Mouse (Mus musculus) C2C12 (cell line): Measurements from ENCODE around the gene Il2rg. TPM values are rescaled to one million over a fixed set of nuclear protein-coding genes. Genes with fewer than 3 reads are reported as not detected.

Experiments
- H3K27me3 ChIP-seq: one replicate; pipeline ENCODE4 v1.6.1; 2011; ENCODE audit not compliant: control insufficient read depth, insufficient read depth, insufficient read length
- H3K36me3 ChIP-seq: one replicate; pipeline ENCODE4 v1.6.1; 2011; ENCODE audit not compliant: control insufficient read depth, insufficient read depth
- H3K4me3 ChIP-seq: one replicate; pipeline ENCODE4 v1.5.1; 2011; ENCODE audit warnings: mild to moderate bottlenecking, control low read depth; ENCODE audit not compliant: poor library complexity, insufficient read depth, severe bottlenecking
- H3K79me2 ChIP-seq: one replicate; pipeline ENCODE4 v1.6.1; 2011; ENCODE audit not compliant: control insufficient read depth, insufficient read depth
- H3K79me3 ChIP-seq: one replicate; pipeline ENCODE4 v1.6.1; 2011; ENCODE audit warnings: low read depth, control low read depth
- H3ac ChIP-seq: one replicate; pipeline ENCODE3; 2011; ENCODE audit warnings: low read depth; ENCODE audit not compliant: control insufficient read depth, insufficient read length
- CEBPB ChIP-seq: IDR thresholded peaks from one replicate; pipeline ENCODE4 v1.6.1; 2011; ENCODE audit warnings: low read depth, mild to moderate bottlenecking, control low read depth, moderate library complexity
- CTCF ChIP-seq: IDR thresholded peaks from one replicate; pipeline ENCODE4 v1.5.1; 2011; ENCODE audit not compliant: control insufficient read depth, insufficient read depth, insufficient read length
- FOSL1 ChIP-seq: IDR thresholded peaks from one replicate; pipeline ENCODE4 v1.8.0; 2011; ENCODE audit warnings: mild to moderate bottlenecking, low read length; ENCODE audit not compliant: poor library complexity, insufficient read depth, severe bottlenecking
- MAX ChIP-seq: IDR thresholded peaks from one replicate; pipeline ENCODE4 v1.6.1; 2011; ENCODE audit warnings: mild to moderate bottlenecking, control low read depth
- MYOD1 ChIP-seq: IDR thresholded peaks from one replicate; pipeline ENCODE4 v1.6.1; 2011; ENCODE audit warnings: low read depth; ENCODE audit not compliant: control insufficient read depth, insufficient read length
- MYOG ChIP-seq: IDR thresholded peaks from one replicate; pipeline ENCODE4 v1.6.1; 2011; ENCODE audit not compliant: control insufficient read depth, insufficient read length; ENCODE audit errors: extremely low read depth
- USF1 ChIP-seq: IDR thresholded peaks from one replicate; pipeline ENCODE4 v1.6.1; 2011; ENCODE audit warnings: low read depth, mild to moderate bottlenecking, control low read depth, moderate library complexity
- polyA plus RNA-seq: library from polyadenylated mRNA; unstranded; fragments of >200 nt; fragmentation: generic; extraction: Trizol; gene quantifications from one replicate; pipeline ENCODE4 v1.2.1, GENCODE M21; 2012; ENCODE audit warnings: missing spikeins

Gene Il2rg
- polyA plus RNA-seq, 1 experiment: 1.7 TPM

DNA sequence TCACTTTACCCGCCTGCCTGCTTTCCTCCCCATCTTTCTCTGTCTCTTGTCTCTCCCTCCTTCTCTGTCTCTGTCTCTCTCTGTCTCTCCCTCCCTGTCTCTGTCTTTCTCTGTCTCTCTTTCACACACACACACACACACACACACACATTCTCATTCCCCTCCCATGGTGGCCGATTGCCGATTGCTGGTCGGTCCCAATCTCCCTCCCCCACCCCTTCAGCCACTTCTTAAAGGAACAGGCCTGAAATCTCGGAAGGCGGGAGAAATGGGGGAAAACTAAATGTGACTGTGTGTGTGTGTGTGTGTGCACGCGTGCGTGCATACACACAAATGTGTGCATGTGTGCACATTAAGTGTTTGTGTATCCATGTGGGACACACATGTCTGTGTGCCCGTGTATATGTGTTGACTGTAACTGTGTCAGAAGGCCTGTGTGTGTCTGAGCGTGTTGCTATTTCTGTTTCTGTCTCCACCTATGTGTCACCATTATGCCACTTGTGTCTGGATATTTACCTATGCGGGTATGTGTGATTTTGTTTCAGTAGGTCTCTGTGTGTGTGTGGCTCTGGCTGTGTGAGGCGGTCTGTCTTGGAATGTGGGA lies 32.5 kb upstream of the Il2rg start:
- Histone ChIP-seq H3K4me3 (no peak overlapping the region), H3ac (no peak overlapping the region), H3K79me2 (no peaks in the 10 kb centered on the region), H3K79me3 (no peaks in the 10 kb centered on the region), H3K36me3 (no peaks in the 10 kb centered on the region), H3K27me3 (no peaks in the 10 kb centered on the region)
- TF ChIP-seq MAX: no peak
- TF ChIP-seq CEBPB: no peak
- no peak for TF ChIP-seq FOSL1
- TF ChIP-seq USF1: no peak

DNA sequence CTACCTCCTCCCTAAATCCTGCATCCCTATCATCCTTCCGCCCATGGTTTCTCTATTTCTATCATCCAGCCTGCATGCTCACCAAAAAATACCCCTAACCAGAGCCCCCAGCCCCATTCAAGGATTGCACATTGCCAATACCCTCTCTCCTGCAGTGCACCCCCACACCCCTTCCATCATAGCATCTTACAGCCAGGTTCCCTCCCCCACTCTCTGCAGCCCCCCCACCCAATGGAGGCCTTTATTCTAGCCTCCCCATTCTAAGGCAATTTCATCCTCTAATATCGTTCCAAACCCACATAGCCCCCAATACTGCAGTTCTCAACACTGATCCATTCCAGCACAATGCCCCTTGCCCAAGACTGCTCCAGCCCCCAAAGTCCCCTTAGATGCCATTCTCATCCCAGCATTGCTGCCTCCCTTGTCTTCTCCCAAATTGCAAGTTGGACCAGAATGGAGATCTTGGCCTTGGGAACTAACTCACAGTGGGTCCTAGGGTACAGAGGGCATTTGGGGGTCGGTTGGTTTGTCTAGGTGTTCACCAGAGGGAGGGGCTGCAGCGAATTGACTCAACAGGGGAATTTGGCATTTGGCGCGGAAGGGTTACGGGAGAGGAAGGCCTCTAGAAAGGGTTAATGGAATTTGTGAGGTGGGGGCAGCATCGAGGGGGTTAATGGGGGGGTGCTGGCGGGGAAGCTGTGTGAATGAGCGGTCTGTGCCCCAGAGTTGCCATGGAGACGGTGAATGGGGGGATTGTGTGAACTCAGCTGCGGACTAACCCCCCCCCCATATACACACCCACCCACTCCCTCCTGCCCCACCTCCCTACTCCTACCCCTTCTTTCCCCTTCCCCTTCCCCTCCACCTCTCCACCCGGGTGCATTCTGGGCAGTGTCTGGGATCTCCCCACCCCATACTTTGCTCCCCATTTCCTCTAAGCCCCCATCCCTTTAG lies 31.7 kb upstream of the Il2rg start:
- H3K27me3 ChIP-seq: no peaks in the 10 kb centered on the region
- H3K79me2 ChIP-seq: no peaks in the 10 kb centered on the region
- H3K4me3 ChIP-seq: no peak overlapping the region
- H3K79me3 ChIP-seq: no peaks in the 10 kb centered on the region
- no peak overlapping the region for H3ac ChIP-seq
- peaks cover 4% of the 10 kb centered on the region for H3K36me3 ChIP-seq
- TF ChIP-seq MYOD1: no peak
- TF ChIP-seq MAX: no peak
- TF ChIP-seq USF1: no peak
- TF ChIP-seq CEBPB: no peak
- TF ChIP-seq FOSL1: no peak

DNA sequence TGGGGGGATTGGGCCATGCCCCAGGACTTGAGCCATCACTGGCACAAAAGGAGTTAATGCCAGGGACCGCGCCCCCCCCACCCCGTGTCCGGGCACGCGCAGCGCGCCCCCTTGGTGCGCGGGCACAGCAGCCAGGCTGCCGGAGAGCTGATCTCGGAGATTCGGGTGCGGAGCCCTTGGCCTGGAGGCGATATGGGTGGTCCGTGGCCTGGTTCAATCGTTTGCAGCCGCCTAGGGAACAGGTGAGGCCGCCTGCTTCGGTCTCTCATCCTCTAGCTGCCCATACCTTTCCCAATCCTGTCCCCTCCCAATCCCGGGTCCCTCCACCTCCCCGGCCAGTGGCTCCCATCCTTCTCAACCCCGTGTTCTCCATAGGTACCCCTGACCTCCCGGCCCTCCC lies 31.0 kb upstream of the Il2rg start, which contains the start of gene Nlgn3:
Gene Nlgn3, plus strand, starts transcription at position 114 of the 400 bp plus-strand sequence.
- Histone ChIP-seq H3K36me3 (peaks cover 5% of the 10 kb centered on the region), H3K4me3 (no peak within 1 kb of the TSS), H3ac (no peak within 1 kb of the TSS), H3K27me3 (no peaks in the 10 kb centered on the region), H3K79me2 (no peaks in the 10 kb centered on the region), H3K79me3 (no peaks in the 10 kb centered on the region)
- TF ChIP-seq USF1 (no peak), MYOG (no peak), FOSL1 (no peak), MYOD1 (no peak), MAX (no peak)

DNA sequence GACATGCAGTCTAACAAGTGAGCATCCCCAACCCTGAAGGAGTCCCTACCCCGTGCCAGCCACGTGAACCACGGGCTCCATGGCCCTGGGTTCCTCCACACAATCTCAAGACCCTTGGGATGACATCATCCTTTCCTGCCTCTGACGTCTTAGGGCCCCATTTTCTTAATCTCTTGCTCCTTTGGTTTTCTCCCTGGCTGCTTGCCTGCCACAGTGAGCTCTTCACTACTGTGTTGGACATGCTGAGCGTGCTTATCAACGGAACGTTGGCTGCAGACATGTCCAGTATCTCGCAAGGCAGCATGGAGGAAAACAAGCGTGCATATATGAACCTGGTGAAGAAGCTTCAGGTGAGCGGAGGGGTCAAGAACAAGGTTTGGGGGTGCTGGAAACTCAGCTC lies 22.1 kb upstream of the Il2rg start:
- TF ChIP-seq USF1: no peak
- no peak for TF ChIP-seq MYOG
- TF ChIP-seq CEBPB: no peak
- TF ChIP-seq FOSL1: no peak
- H3ac ChIP-seq: no peak overlapping the region
- H3K27me3 ChIP-seq: no peaks in the 10 kb centered on the region
- no peaks in the 10 kb centered on the region for H3K79me3 ChIP-seq
- no peak overlapping the region for H3K4me3 ChIP-seq
- peaks cover 20% of the 10 kb centered on the region for H3K36me3 ChIP-seq
- H3K79me2 ChIP-seq: no peaks in the 10 kb centered on the region

DNA sequence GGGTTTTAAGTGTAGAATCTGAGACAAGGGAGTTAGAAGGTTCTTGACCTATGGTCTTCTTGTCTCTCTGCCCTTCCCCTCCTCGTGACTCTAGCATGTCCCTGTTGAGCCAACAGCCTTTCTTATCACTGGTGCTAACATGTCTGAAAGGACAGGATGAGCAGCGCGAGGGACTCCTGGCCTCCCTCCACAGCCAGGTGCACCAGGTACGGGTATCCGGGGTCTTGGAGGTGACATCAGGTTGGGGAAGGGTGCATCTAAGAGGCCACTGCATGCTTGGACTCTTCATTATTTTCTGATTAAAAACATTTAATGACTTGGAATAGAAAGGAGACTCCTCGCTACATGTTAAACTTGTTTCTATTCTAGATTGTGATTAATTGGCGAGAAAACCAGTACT lies 21.0 kb upstream of the Il2rg start:
- Histone ChIP-seq H3ac (no peak overlapping the region), H3K79me2 (no peaks in the 10 kb centered on the region), H3K79me3 (no peaks in the 10 kb centered on the region), H3K4me3 (no peak overlapping the region), H3K36me3 (peaks cover 15% of the 10 kb centered on the region), H3K27me3 (no peaks in the 10 kb centered on the region)
- TF ChIP-seq CTCF: no peak
- no peak for TF ChIP-seq MYOD1
- TF ChIP-seq USF1: no peak
- no peak for TF ChIP-seq MYOG
- no peak for TF ChIP-seq FOSL1
- no peak for TF ChIP-seq CEBPB
- TF ChIP-seq MAX: no peak

- Histone ChIP-seq H3ac (no peak overlapping the region), H3K36me3 (peaks cover 15% of the 10 kb centered on the region), H3K27me3 (no peaks in the 10 kb centered on the region), H3K79me2 (no peaks in the 10 kb centered on the region), H3K79me3 (no peaks in the 10 kb centered on the region), H3K4me3 (no peak overlapping the region)
- TF ChIP-seq MYOG (no peak), CEBPB (no peak), MAX (no peak), FOSL1 (no peak), USF1 (no peak), CTCF (no peak), MYOD1 (no peak)
Measured at GRCm38 (mm10) chrX:101288432-101288831, 20.4 kb upstream of the Il2rg start.
